Mouse (Mus musculus) heart, embryonic 14.5 days (tissue): Measurements from ENCODE around the gene Ezr. TPM values are rescaled to one million over a fixed set of nuclear protein-coding genes. Genes with fewer than 3 reads are reported as not detected.
"Not testable (repeated sequence)": the region's sequence is repeated elsewhere in the genome, so short reads cannot be mapped to it uniquely, and the experiment has no call there.

ENCODE experiments used
- ATAC-seq: fragments of 200-750 bp; cut with Nextera tagmentation; 2 replicates; pipeline ENCODE4 v1.8.0; 2017; ENCODE audit warnings: low read depth, moderate TSS enrichment; ENCODE audit not compliant: insufficient number of reproducible peaks, insufficient read depth, low FRiP score
- H3K27ac ChIP-seq, 2 experiments: fragments of 200-500 bp in 1 of 2; fragments of 300-500 bp in 1 of 2; sonication (generic) in 1 of 2; replicated peaks in 1 of 2; 2 replicates each; pipeline ENCODE4 v1.5.1; 2012 to 2014; ENCODE audit warnings: low read depth in 2 of 2, low read length in 2 of 2, control low read depth in 1 of 2, mild to moderate bottlenecking in 1 of 2, mixed read lengths in 1 of 2; ENCODE audit not compliant: control insufficient read depth in 1 of 2, insufficient read depth in 1 of 2
- H3K27me3 ChIP-seq: fragments of 300-500 bp; sonication (generic); 2 replicates; pipeline ENCODE4 v1.6.1; 2014; ENCODE audit warnings: mild to moderate bottlenecking, low read length, control low read depth; ENCODE audit not compliant: control insufficient read depth, insufficient read depth
- H3K36me3 ChIP-seq: fragments of 300-500 bp; sonication (generic); 2 replicates; pipeline ENCODE4 v1.6.1; 2014; ENCODE audit warnings: mild to moderate bottlenecking, control low read depth, low read length, mixed read lengths; ENCODE audit not compliant: control insufficient read depth, insufficient read depth
- H3K4me1 ChIP-seq, 2 experiments: fragments of 200-500 bp in 1 of 2; fragments of 300-500 bp in 1 of 2; sonication (generic) in 1 of 2; 2 replicates each; pipeline ENCODE4 v1.6.1; 2012 to 2014; ENCODE audit warnings: low read length in 2 of 2, control low read depth in 1 of 2, mixed read lengths in 1 of 2; ENCODE audit not compliant: control insufficient read depth in 2 of 2, insufficient read depth in 2 of 2
- H3K4me2 ChIP-seq: fragments of 300-500 bp; sonication (generic); 2 replicates; pipeline ENCODE4 v1.6.1; 2014; ENCODE audit warnings: mild to moderate bottlenecking, low read length
- H3K4me3 ChIP-seq, 2 experiments: fragments of 200-500 bp in 1 of 2; fragments of 300-500 bp in 1 of 2; sonication (generic) in 1 of 2; 2 replicates each; pipeline ENCODE4 v1.5.1; 2012 to 2014; ENCODE audit warnings: low read length in 2 of 2, mild to moderate bottlenecking in 2 of 2, control low read depth in 1 of 2, low read depth in 1 of 2, moderate library complexity in 1 of 2; ENCODE audit not compliant: control insufficient read depth in 1 of 2, insufficient read depth in 1 of 2
- H3K9ac ChIP-seq: fragments of 300-500 bp; sonication (generic); 2 replicates; pipeline ENCODE4 v1.6.1; 2014; ENCODE audit warnings: mild to moderate bottlenecking, low read length
- H3K9me3 ChIP-seq: fragments of 300-500 bp; sonication (generic); 2 replicates; pipeline ENCODE4 v1.6.1; 2016; ENCODE audit warnings: low read length, control low read depth; ENCODE audit not compliant: control insufficient read depth
- WGBS: fragments of 180-500 bp; shearing (Covaris S2); extraction: QIAGEN DNeasy Blood & Tissue Kit; methylation state at CpG from one replicate; pipeline ENCODE4 v1.1.7; 2014; 5-methylcytosine and 5-hydroxymethylcytosine counted together
- polyA plus RNA-seq: library from polyadenylated mRNA; unstranded; fragments of >200 nt; fragmentation: Nextera tagmentation; extraction: Ambion mirVana; gene quantifications from 2 replicates; pipeline ENCODE4 v1.2.1, GENCODE M21; 2014

Gene Ezr
- polyA plus RNA-seq, 1 experiment from 2014 or later: 102 TPM

DNA sequence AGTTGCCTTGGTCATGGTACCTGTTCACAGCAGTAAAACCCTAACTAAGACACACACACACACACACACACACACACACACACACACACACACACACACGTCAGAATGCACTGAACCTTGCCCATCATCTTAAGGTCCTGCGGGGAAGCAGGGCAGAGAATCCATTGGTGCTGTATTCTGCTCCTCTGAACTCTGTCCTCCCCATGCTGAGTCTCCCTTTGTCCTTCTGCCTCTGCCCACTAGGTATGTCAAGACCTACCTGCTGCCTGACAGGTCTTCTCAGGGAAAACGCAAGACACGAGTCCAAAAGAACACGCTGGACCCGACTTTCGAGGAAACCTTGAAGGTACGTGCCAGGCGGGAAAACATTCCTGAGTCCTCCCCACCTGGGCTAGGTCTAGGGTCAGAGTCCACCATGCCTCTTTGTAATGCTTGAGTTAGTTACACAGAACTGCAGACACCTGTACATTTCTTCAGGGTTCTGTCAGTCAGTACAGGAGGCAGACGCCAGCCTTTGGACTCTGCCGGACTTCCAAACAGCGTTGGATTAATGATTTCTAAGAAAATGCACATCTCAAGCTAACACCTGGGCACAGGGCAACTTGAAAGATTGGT, 54.5 kb downstream of the Ezr start:
- no peaks in the 10 kb centered on the region for H3K27me3 ChIP-seq
- H3K4me2 ChIP-seq: no peak overlapping the region
- no peak overlapping the region for H3K27ac ChIP-seq
- ATAC-seq: no peak
- no peaks in the 10 kb centered on the region for H3K9me3 ChIP-seq
- H3K9ac ChIP-seq: no peak overlapping the region
- H3K36me3 ChIP-seq: no peaks in the 10 kb centered on the region
- no peaks in the 10 kb centered on the region for H3K4me1 ChIP-seq
- 92% methylated on average over 12 of the region's 12 CpGs for WGBS
- H3K4me3 ChIP-seq: no peak overlapping the region

GRCm38 (mm10) chr17:6713944-6714343, 68.6 kb downstream of the Ezr start:
- 85% methylated on average over 8 of the region's 8 CpGs for WGBS
- H3K27ac ChIP-seq: not testable (repeated sequence)

DNA sequence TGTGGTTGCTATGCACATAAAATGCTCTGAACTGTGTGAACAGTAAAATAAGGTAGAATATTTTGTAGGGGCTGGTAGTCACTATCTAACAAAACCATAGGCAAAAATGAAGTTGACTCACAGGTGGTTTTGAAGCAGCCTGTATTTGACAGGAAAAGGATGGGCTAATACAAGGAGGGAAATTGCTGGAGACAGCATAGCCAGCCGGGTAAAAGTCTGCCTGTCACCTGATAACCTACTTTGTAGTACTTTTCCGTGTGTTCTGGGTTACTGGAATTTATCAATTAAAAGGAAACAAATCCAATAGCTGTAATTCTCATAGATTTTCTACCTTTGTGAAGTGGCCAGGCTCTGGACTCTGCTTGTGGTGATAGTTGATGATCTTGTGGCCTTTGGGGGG, 69.1 kb downstream of the Ezr start:
- not testable (repeated sequence) for H3K9me3 ChIP-seq, H3K27me3 ChIP-seq, H3K27ac ChIP-seq, H3K4me3 ChIP-seq, H3K9ac ChIP-seq, H3K4me2 ChIP-seq, H3K4me1 ChIP-seq, ATAC-seq, H3K36me3 ChIP-seq
- 58% methylated on average over 2 of the region's 2 CpGs for WGBS

More at GRCm38 (mm10) chr17:6713944-6714343, 68.6 kb downstream of the Ezr start:
- not testable (repeated sequence) for H3K9ac ChIP-seq, H3K36me3 ChIP-seq, H3K27me3 ChIP-seq, H3K4me1 ChIP-seq, ATAC-seq, H3K9me3 ChIP-seq, H3K4me3 ChIP-seq, H3K4me2 ChIP-seq

GRCm38 (mm10) chr17:6708194-6708593, 74.4 kb downstream of the Ezr start:
- ATAC-seq, H3K4me1 ChIP-seq, H3K27me3 ChIP-seq, H3K4me2 ChIP-seq, H3K9ac ChIP-seq, H3K36me3 ChIP-seq, H3K4me3 ChIP-seq, H3K9me3 ChIP-seq, H3K27ac ChIP-seq: not testable (repeated sequence)
- WGBS: 54% methylated on average over 2 of the region's 2 CpGs

- not testable (repeated sequence) for H3K27ac ChIP-seq, H3K9me3 ChIP-seq, H3K4me3 ChIP-seq, H3K4me1 ChIP-seq, H3K27me3 ChIP-seq, H3K4me2 ChIP-seq, H3K36me3 ChIP-seq, ATAC-seq, H3K9ac ChIP-seq
- WGBS: 72% methylated on average over 5 of the region's 5 CpGs
These were observed 75.2 kb downstream of the Ezr start for GRCm38 (mm10) chr17:6707422-6707821.

GRCm38 (mm10) chr17:6706448-6706847, 76.1 kb downstream of the Ezr start:
- not testable (repeated sequence) for H3K4me3 ChIP-seq, ATAC-seq, H3K9ac ChIP-seq, H3K27ac ChIP-seq, H3K27me3 ChIP-seq, H3K36me3 ChIP-seq, H3K9me3 ChIP-seq, H3K4me2 ChIP-seq, H3K4me1 ChIP-seq
- WGBS: 86% methylated on average over 4 of the region's 5 CpGs

GRCm38 (mm10) chr17:6703381-6704270, 79.0 kb downstream of the Ezr start:
- H3K4me2 ChIP-seq, H3K36me3 ChIP-seq, H3K27me3 ChIP-seq, H3K4me3 ChIP-seq, H3K4me1 ChIP-seq, H3K9ac ChIP-seq, ATAC-seq, H3K9me3 ChIP-seq, H3K27ac ChIP-seq: not testable (repeated sequence)
- 60% methylated on average over 6 of the region's 9 CpGs for WGBS
